Comparison of ENCODE assay signal across 22 mouse cellular contexts in the genomic region with DNA sequence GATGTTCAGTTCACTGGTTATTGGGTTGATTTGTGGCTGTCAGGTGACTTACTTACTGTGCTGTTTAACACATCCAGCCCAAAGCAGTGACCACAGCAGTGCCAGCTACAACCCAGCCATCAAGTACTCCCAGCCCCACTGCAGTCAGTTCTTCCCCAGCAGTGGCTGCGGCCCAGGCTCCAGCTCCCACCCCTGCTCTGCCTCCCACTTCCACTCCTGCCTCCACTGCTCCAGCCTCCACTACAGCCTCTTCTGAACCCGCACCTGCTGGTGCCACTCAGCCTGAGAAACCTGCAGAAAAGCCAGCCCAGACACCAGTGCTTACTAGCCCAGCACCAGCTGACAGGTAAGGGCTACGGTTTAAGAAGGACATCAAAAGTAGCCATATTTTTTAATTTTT. TPM values are rescaled to one million over a fixed set of nuclear protein-coding genes. Genes with fewer than 3 reads are reported as not detected.
A peak's percentile ranks its signal among the peaks of the same experiment; 100 is the strongest.
DNase-seq lines count a peak whose midpoint lies in the region; ATAC-seq and TF ChIP-seq lines count a peak whose summit lies in the region.
"Had no signal": no experiment of that assay in that cellular context is flagged by ENCODE, and none has a peak within 500 bp of the region (broad histone marks: within the 10 kb centered on the region; RNA-seq: fewer than 3 reads in every experiment).

No protein-coding gene starts in this region.

- H3K4me3 ChIP-seq in heart, embryonic 12.5 days = no peak overlapping the region
- H3K4me3 ChIP-seq in hindbrain, embryonic 15.5 days = no peak overlapping the region
- H3K4me3 ChIP-seq in hindbrain, postnatal 0 days (ENCODE audit: low read length) = no peak overlapping the region
- no peak overlapping the region for H3K4me3 ChIP-seq in midbrain, embryonic 16.5 days (ENCODE audit: low read depth, low read length)
- H3K4me3 ChIP-seq in midbrain, embryonic 14.5 days (replicated peaks; ENCODE audit: low read depth, low read length) = no peak overlapping the region

- H3K4me1 ChIP-seq in heart, embryonic 12.5 days (replicated peaks) = peaks cover 4% of the 10 kb centered on the region; the same call in 1 of the 2 replicates
- 0 out of 2 replicates have a peak, but pooled peaks cover 8% of the 10 kb centered on the region for H3K4me1 ChIP-seq in hindbrain, embryonic 15.5 days (replicated peaks)
- no peaks in the 10 kb centered on the region for H3K4me1 ChIP-seq in hindbrain, postnatal 0 days (ENCODE audit: insufficient read depth, low read length)
- no peaks in the 10 kb centered on the region for H3K4me1 ChIP-seq in midbrain, embryonic 16.5 days (ENCODE audit: control insufficient read depth, insufficient read depth, low read length)
- H3K4me1 ChIP-seq in midbrain, embryonic 14.5 days (ENCODE audit: control insufficient read depth, insufficient read depth, low read length) = no peaks in the 10 kb centered on the region

- H3K9me3 ChIP-seq in heart, embryonic 12.5 days (replicated peaks) = no peaks in the 10 kb centered on the region
- no peaks in the 10 kb centered on the region for H3K9me3 ChIP-seq in hindbrain, embryonic 15.5 days
- no peaks in the 10 kb centered on the region for H3K9me3 ChIP-seq in hindbrain, postnatal 0 days (ENCODE audit: low read length)
- no peaks in the 10 kb centered on the region for H3K9me3 ChIP-seq in midbrain, embryonic 16.5 days (replicated peaks; ENCODE audit: control insufficient read depth, low read length, poor library complexity, severe bottlenecking)
- no peaks in the 10 kb centered on the region for H3K9me3 ChIP-seq in midbrain, embryonic 14.5 days (ENCODE audit: control insufficient read depth, low read length)
- H3K9me3 ChIP-seq: G1E had no signal

- TF ChIP-seq CTCF in hindbrain, postnatal 0 days (IDR thresholded peaks at IDR 0.05; ENCODE audit: low read depth) = no peak

- no peak for DNase-seq in frontal cortex, adult 2 months (ENCODE audit: extremely low spot score in 1 of 2, low spot score in 1 of 2)
- peak; percentile 61 for DNase-seq in heart, adult 11 months
- DNase-seq in hindbrain, postnatal 0 days (ENCODE audit: low spot score) = no peak
- no peak for DNase-seq in midbrain, embryonic 14.5 days
- DNase-seq: adrenal gland, adult 2 months; adrenal gland, adult 8-10 months; adrenal gland, postnatal 10 days; adrenal gland, postnatal 14 days; adrenal gland, postnatal 25 days; adrenal gland, postnatal 36 days; B cell, adult 2 months; cerebellum, adult 11 months; cerebellum, adult 11-12 months had no signal

- WGBS in heart, embryonic 12.5 days = 89% methylated on average over 3 of the region's 3 CpGs
- WGBS in hindbrain, embryonic 15.5 days = 94% methylated on average over 3 of the region's 3 CpGs
- 94% methylated on average over 3 of the region's 3 CpGs for WGBS in hindbrain, postnatal 0 days
- WGBS in midbrain, embryonic 16.5 days = 96% methylated on average over 3 of the region's 3 CpGs
- WGBS in midbrain, embryonic 14.5 days = 91% methylated on average over 3 of the region's 3 CpGs

- no peak overlapping the region for H3K9ac ChIP-seq in heart, embryonic 12.5 days
- H3K9ac ChIP-seq in hindbrain, embryonic 15.5 days = no peak overlapping the region
- H3K9ac ChIP-seq in hindbrain, postnatal 0 days (replicated peaks; ENCODE audit: low read length) = no peak overlapping the region
- H3K9ac ChIP-seq in midbrain, embryonic 16.5 days (ENCODE audit: low read depth, low read length) = no peak overlapping the region
- no peak overlapping the region for H3K9ac ChIP-seq in midbrain, embryonic 14.5 days (replicated peaks; ENCODE audit: low read length)

- H3K27me3 ChIP-seq in heart, embryonic 12.5 days (replicated peaks) = no peaks in the 10 kb centered on the region
- H3K27me3 ChIP-seq in hindbrain, embryonic 15.5 days = no peaks in the 10 kb centered on the region
- H3K27me3 ChIP-seq in hindbrain, postnatal 0 days (ENCODE audit: insufficient read depth, low read length) = no peaks in the 10 kb centered on the region
- H3K27me3 ChIP-seq in midbrain, embryonic 16.5 days (ENCODE audit: control insufficient read depth, insufficient read depth, low read depth, low read length) = no peaks in the 10 kb centered on the region
- no peaks in the 10 kb centered on the region for H3K27me3 ChIP-seq in midbrain, embryonic 14.5 days (ENCODE audit: control insufficient read depth, insufficient read depth, low read length)
- H3K27me3 ChIP-seq: CH12.LX, Patski had no signal

- H3K36me3 ChIP-seq in heart, embryonic 12.5 days = peaks cover 35% of the 10 kb centered on the region
- peaks cover 9% of the 10 kb centered on the region for H3K36me3 ChIP-seq in hindbrain, embryonic 15.5 days
- H3K36me3 ChIP-seq in hindbrain, postnatal 0 days (ENCODE audit: insufficient read depth, low read length) = peaks cover 5% of the 10 kb centered on the region; the same call in 1 of the 2 replicates
- no peaks in the 10 kb centered on the region for H3K36me3 ChIP-seq in midbrain, embryonic 16.5 days (ENCODE audit: control insufficient read depth, insufficient read depth, low read length)
- H3K36me3 ChIP-seq in midbrain, embryonic 14.5 days (ENCODE audit: control insufficient read depth, insufficient read depth, low read length) = peaks cover 30% of the 10 kb centered on the region

- no peak overlapping the region for H3K4me2 ChIP-seq in heart, embryonic 12.5 days
- H3K4me2 ChIP-seq in hindbrain, embryonic 15.5 days = no peak overlapping the region
- no peak overlapping the region for H3K4me2 ChIP-seq in hindbrain, postnatal 0 days (ENCODE audit: low read depth, low read length)
- no peak overlapping the region for H3K4me2 ChIP-seq in midbrain, embryonic 16.5 days (ENCODE audit: low read length)
- no peak overlapping the region for H3K4me2 ChIP-seq in midbrain, embryonic 14.5 days (ENCODE audit: low read length)

- peak; percentile 64 for ATAC-seq in frontal cortex, adult (ENCODE audit: low TSS enrichment)
- no peak for ATAC-seq in heart, embryonic 12.5 days (ENCODE audit: insufficient number of reproducible peaks, low FRiP score)
- ATAC-seq in hindbrain, embryonic 15.5 days (ENCODE audit: low FRiP score, low read depth) = 0 out of 2 replicates have a peak, but pooled peaks have one; percentile 30
- no peak for ATAC-seq in hindbrain, postnatal 0 days
- peak; percentile 39; the same call in 1 of the 2 replicates for ATAC-seq in midbrain, embryonic 16.5 days
- ATAC-seq in midbrain, embryonic 14.5 days (ENCODE audit: low FRiP score, low TSS enrichment) = no peak
- ATAC-seq: activated CD4-positive, CD25-positive, alpha-beta regulatory T cell, adult 4 months; CD4-positive, CD25-positive, alpha-beta regulatory T cell, adult 4 months; Patski had no signal

- no peak overlapping the region for H3K27ac ChIP-seq in heart, embryonic 12.5 days (ENCODE audit: poor library complexity, severe bottlenecking)
- H3K27ac ChIP-seq in hindbrain, embryonic 15.5 days (replicated peaks) = no peak overlapping the region
- no peak overlapping the region for H3K27ac ChIP-seq in hindbrain, postnatal 0 days
- no peak overlapping the region for H3K27ac ChIP-seq in midbrain, embryonic 16.5 days (ENCODE audit: low read length)
- no peak overlapping the region for H3K27ac ChIP-seq in midbrain, embryonic 14.5 days (replicated peaks; ENCODE audit: low read depth, low read length)

RNA-seq across cellular contexts. Expression of a gene that starts 20.3 kb away (rescaled TPM):
- polyA plus RNA-seq in frontal cortex, adult 2 months (2012; rRNA removed) = 112 and 125 TPM in 2 replicates
- 82.3 and 83.0 TPM in 2 replicates for polyA plus RNA-seq in heart, embryonic 12.5 days (2016; fragmentation: Nextera tagmentation; extraction: Ambion mirVana)
- 92.0 and 98.5 TPM in 2 replicates for polyA plus RNA-seq in hindbrain, embryonic 15.5 days (2015; fragmentation: Nextera tagmentation; extraction: Ambion mirVana)
- total RNA-seq in hindbrain, postnatal 0 days (2014; rRNA removed) = 282 and 307 TPM in 2 replicates
- polyA plus RNA-seq in hindbrain, postnatal 0 days (2015; fragmentation: Nextera tagmentation; extraction: Ambion mirVana) = 86.5 and 97.4 TPM in 2 replicates
- 84.4 and 86.0 TPM in 2 replicates for polyA plus RNA-seq in midbrain, embryonic 16.5 days (2015; fragmentation: Nextera tagmentation; extraction: Ambion mirVana)
- polyA plus RNA-seq in midbrain, embryonic 14.5 days (2014; fragmentation: Nextera tagmentation; extraction: Ambion mirVana) = 82.0 and 83.9 TPM in 2 replicates

Comparison
In these comparisons a context has a peak if more than half of its experiments do, and no peak if none do; other contexts are left out.
1. ATAC-seq: peak in frontal cortex, adult (single experiment), hindbrain, embryonic 15.5 days (single experiment) and midbrain, embryonic 16.5 days (single experiment); none in heart, embryonic 12.5 days (single experiment), hindbrain, postnatal 0 days (single experiment) and midbrain, embryonic 14.5 days (single experiment).